In the genomic region with DNA sequence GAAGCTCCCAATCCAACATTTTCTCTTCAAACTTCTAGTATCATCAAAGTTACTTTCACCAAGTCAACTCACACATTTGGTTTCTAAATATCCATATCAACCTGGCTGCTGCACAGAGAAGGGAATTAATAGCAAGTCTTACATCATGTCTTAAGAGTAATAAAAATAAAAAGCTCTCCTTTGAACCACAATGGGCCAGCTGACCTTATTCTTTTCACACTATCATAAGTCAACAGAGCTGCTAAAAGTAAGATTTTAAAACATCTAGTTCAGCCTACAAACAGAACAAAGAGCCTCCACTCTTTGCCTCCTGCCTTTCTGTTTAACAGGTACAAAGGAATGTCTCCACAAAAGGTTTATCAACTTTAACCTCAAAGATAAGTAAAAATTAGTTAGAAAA, we compare ENCODE assay signal across 17 mouse cellular contexts.
"Had no signal": no experiment of that assay in that cellular context is flagged by ENCODE, and none has a peak within 500 bp of the region (broad histone marks: within the 10 kb centered on the region; RNA-seq: fewer than 3 reads in every experiment).

No protein-coding gene starts in this region.

- H3K9ac ChIP-seq: intestine, embryonic 15.5 days; kidney, embryonic 15.5 days; limb, embryonic 15.5 days; liver, embryonic 12.5 days; neural tube, embryonic 13.5 days had no signal

- H3K27me3 ChIP-seq: intestine, embryonic 15.5 days; kidney, embryonic 15.5 days; limb, embryonic 15.5 days; liver, embryonic 12.5 days; neural tube, embryonic 13.5 days had no signal

- DNase-seq: kidney, adult 2 months; kidney, postnatal 14 days; layer of hippocampus, adult 9-11 months; layer of hippocampus, postnatal 36 days; lung, postnatal 4 days; midbrain, embryonic 14.5 days; retina, postnatal 1 day; right cerebral cortex, postnatal 4 days; spleen, adult 18-20 months; thymus, adult 18-20 months; thymus, postnatal 25 days had no signal

- H3K4me2 ChIP-seq: intestine, embryonic 15.5 days; kidney, embryonic 15.5 days; limb, embryonic 15.5 days; liver, embryonic 12.5 days; neural tube, embryonic 13.5 days had no signal

- H3K27ac ChIP-seq: intestine, embryonic 15.5 days; kidney, embryonic 15.5 days; limb, embryonic 15.5 days; liver, embryonic 12.5 days; midbrain, embryonic 10.5 days; neural tube, embryonic 13.5 days had no signal

- H3K9me3 ChIP-seq: intestine, embryonic 15.5 days; kidney, embryonic 15.5 days; limb, embryonic 15.5 days; liver, embryonic 12.5 days; midbrain, embryonic 10.5 days; neural tube, embryonic 13.5 days had no signal

- H3K36me3 ChIP-seq: intestine, embryonic 15.5 days; kidney, embryonic 15.5 days; limb, embryonic 15.5 days; liver, embryonic 12.5 days; neural tube, embryonic 13.5 days had no signal

- ATAC-seq: intestine, embryonic 15.5 days; liver, embryonic 12.5 days had no signal

- H3K4me3 ChIP-seq: intestine, embryonic 15.5 days; kidney, embryonic 15.5 days; limb, embryonic 15.5 days; liver, embryonic 12.5 days; midbrain, embryonic 10.5 days; neural tube, embryonic 13.5 days had no signal
